Mouse (Mus musculus) heart, adult 11 months (tissue): Measurements from ENCODE around the gene Dpp6.

ENCODE experiments used
- DNase-seq: peaks from one replicate; pipeline ENCODE4 v3.0.0; 2022

Gene Dpp6

DNA sequence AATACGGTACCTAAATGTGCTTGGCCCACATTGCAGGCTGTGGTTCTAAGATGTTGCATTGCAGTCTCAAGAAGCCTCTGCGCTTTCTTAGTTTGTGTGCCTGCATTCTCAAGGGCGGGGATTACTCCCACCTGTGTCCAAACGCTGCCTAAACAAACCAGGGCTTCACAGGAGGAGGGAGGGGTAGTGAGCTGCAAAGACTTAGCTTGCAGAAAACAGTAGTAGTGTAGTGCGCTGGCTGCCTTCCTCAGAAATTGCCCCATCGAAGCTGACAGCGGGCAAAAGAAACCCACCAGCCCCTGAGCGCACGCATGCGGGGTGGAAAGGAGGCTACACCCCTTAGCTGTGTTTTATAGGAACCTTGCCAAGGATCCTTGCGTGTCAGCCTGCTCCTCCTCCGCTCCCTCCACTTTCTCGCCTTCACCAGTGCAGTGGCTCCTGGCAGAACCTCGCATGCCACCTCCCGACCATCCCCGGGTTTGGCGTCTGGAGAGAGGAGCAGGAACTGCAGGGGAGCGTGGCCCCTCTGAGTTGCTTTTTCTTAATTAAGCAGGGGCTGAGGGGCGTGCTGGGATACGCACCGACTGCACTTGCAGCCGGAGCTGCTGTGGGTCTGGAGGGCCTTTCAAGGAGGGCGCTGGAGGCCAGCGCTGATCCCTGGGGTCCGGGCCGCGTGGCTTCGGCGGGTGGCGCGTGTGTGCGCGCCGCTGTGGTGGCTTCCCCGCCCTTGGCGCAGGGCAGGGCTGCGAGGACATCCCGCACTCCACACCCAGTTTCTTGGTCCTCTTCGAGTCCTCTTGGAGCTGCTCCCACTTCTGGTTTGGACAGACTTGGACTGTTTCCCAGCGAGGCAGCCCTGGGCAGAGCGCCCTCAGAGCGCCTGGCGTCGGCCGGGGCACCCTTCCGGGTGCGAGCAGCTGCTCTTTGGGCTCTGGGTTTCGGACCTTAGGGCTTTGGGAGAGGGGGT, at the start of gene Dpp6:
TSS of gene Dpp6 (plus strand) at position 229 of the 967 bp plus-strand sequence.
- DNase-seq, result no peak

DNA sequence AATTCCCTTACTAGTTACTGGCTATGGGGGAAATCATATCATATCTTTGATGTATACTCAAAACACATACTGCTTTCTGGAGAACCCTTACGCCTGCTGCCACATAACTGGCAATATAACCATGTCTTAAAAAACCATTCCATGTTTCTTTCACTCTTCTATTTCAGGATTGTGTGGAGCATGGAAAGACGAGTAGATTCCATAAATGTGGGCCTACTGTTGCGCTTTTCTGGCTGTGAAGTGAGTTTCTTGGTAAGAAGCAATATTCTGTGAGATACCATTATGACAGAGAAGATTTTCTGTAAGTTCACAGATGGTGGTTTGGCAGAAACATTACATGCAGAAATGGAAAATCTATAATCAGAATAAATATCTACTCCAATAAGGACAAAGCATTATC, 33.0 kb upstream of the Dpp6 start:
- DNase-seq, result no peak

DNA sequence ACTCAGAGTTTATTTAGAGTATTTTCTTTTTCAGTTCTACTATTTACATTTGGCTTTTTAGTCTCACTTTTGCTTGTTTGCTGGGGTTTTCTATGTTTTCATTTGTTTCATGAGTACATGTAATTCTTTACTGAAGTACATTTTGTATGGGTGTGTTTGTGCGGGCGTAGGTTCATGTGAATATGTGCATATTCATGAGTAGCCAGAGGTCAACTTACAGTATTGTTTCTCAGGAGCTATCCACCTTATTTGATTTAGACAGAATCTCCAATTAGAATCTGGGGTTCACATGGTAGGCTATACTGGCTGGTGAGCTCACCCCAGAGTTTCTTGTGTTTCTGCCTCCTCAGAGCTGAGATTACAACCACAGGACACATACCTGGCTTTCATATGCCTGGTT, 21.5 kb upstream of the Dpp6 start:
- DNase-seq, result no peak

DNA sequence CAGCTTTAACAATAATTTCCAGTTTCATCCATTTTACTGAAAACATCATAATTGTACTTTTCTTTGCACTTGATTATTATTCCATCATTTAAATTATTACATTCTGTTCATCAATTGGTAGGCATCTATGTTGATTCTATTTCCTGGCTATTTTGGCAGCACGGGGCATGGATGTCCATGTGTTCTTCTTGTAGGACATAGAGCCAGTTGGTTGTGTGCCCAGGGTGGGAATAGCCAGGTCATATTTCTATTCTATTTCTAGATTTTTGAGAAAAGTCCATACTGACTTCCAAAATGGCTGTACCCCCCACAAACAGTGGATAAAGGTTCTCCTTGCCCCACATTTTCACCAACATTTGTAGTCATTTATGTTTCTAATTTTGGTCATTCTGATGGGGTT, 19.0 kb downstream of the Dpp6 start:
- DNase-seq, result no peak

DNA sequence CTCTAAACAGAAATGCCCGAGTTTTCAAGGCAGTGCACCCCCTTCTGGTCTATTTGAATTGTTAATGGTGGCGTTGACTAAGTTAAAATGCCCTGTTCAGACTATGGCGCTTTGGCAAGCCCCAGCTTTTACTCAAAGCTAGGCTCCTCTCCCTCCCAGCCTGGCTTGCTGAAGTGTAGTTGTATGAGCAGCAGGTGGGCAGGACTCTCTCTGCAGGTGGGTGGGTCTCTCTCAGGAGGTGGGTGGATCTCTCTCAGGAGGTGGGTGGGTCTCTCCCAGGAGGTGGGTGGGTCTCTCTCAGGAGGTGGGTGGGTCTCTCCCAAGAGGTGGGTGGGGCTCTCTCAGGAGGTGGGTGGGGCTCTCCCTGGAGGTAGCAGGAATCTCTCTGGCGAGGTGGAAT, 24.1 kb downstream of the Dpp6 start:
- peak; percentile 52 for DNase-seq

DNA sequence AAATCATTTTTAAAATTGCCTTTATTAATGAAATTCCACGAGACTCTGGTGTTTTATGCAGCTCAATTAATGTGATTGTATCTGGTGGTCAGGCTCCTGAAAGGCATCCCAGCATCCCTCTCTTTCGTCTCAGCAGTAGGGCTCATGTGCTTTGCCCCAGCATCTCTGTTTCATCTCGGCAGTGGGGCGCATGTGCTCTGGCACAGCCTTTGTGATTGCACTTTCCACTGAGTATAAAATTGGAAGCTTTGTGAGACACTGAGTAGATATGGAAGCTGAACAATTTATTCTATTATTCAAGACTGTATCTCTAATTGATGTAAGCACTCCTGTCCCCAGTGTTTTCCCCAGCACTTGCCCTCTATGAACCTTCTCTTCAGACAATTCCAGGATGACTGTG, 37.7 kb downstream of the Dpp6 start:
- DNase-seq, result peak; percentile 13

DNA sequence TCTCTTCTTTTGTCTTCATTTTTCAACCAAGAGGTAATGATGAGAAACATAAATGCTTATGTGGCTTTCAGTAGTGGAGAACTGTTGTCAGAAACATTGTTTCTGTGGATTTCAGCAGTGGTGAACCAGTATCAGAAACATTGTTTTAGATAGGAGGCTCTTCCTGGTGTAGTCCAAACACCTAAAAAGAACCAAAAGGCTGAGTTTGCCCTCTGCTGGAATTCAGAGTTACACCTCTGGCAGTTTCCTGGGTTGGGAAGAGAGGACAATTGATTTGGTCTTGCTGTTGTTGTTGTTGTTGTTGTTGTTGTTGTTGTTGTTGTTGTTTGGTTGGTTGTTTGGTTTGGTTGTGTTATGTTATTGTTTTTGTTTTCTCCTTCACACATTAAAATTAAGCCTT, 58.4 kb downstream of the Dpp6 start:
- no peak for DNase-seq

DNA sequence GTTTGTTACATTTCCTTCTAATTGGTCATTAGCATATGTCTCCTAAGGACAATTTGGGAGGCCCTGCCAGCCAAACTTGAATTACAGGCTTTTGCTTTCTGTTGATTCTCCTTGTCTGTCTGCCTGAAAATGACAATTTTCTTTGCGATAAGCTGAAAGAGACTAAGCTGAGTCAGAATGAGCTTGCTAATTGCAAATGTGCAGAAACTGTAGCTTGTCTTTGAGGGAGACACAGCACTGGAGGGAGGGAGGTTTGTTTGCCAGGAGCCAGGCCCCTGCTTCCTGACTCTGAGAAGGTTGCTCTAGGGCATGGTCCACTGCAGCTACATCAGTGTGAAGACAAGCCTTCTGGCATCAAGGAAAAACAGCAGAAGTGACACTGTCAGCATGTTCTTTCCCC, 70.5 kb downstream of the Dpp6 start:
- DNase-seq, result no peak

DNA sequence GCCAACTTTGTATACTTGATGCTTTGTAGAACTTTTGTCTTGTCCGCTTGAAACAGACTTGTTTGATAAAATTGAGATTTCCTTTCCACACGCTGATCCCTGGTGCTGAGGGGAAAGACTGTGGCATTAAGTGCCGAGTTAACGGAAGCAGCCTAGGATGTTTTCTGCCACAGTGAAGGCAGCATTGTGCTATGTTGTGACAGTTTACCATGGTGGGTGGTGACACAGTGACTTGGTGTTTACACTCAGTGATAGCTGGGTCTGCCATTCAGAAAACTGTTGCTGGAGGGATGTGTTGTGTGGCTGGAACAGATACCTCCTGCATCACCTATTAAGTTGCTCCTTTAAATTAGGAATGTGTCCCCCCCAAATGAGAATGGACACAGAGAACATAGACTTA, 71.1 kb downstream of the Dpp6 start:
- DNase-seq, result peak; percentile 78

DNA sequence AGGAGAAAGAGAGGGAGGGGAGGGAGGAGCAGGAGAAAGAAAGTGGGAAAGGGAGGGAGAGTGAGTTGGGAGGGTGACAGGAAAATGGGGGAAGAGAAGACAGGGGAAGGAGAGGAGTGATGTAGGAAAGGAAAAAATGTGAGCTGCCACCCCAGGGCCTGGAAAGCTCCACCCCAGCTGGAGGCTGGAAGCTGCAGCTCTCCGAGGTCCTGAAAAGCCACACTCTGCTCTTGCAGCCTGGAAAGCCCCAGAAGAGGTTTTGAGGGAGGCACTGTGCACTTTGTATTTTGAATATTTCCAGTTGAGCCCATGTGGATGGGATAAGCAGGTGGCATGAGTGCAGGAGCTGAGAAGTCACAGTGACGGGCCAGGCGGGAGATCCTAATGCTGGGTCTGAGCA, 77.3 kb downstream of the Dpp6 start:
- no peak for DNase-seq

DNA sequence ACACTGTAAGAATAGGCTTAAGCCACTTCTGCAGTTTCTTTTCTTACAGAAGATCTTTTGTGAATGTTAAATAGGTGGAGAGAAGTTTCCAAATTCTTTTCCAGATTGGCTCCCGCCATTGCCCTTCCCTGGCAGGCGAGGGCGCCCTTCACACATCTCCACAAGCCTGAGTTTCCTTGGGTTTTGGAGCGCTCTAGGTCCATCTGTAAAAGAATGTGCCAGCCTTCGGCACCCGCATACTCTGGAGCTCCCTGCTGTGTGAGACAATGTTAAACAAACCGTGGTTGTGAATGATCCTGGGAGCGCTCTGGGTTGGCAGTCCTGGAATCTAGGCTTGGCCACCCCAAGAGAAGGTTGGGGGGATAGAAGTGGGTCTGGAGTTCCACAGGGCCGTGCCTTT, 86.8 kb downstream of the Dpp6 start:
- DNase-seq, result peak; percentile 73

DNA sequence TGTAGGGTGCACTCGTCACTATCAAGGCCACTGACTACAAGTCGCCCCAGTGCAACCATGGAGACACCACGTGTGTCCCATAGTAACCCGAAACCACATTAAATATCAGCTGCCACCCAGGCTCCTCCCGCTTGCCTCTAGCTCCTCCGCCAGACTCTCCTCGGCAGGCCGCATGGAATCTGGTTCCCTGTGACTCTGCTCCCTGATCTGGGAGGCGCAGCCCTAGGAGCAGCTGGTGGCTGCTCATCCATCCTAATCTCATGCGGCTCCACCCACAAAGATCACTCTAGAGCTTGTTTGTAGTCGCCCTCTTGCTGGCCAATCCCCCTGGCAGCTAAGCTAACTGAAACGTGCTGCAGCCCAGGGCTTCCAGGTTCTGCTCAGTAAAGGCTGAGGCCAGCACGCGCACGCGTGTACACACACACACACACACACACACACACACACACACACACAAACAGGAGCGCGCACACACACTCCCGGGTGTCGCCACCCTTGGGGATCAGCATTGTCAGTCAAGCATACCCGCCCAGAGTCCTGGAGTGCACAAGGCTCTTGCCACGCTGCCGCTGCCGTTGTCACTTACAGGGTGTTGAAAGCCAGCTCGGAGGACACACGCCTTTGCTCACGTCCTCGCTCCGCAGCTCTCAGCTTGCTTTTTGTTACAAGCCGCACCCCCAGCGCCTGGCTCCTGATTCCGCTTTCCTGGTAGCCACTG, 87.5 kb downstream of the Dpp6 start:
- peak; percentile 85 for DNase-seq

DNA sequence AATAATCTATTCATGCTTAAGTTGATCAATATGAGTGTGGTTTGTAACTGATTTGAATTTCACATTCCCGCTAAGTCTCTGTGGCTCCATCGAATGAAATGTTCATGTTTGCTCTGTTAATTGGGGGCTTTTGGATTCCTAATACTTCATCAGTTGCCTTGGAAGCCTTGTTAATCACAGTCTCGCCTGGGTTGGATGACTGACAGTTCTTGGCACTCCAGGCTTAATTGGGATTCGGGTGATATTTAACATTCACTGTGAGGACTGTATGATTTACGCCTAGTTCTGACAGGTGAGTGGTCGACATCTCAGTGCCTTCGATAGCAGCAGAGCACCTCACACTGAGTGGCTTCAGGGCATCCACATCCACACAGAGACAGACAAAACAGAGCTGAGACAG, 90.1 kb downstream of the Dpp6 start:
- peak; percentile 55 for DNase-seq

DNA sequence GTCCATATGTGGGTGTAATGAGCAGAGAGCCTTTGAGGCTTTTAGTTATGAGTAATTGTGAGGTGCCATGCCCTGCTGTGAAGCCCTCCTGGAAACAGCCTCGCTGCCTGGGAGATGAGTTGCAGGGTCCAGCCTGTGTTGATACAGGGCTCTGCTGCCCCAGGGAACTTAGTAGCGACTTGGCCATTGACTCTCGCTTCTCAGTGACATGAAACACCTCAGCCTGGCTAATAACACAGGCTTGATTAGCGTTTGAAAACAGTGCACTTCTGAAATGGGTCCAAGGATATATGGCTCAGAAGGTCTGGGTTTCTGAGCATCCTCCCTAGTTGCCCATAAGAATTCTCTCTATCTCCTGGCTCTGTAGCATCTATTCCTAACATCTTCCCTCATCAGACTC, 91.6 kb downstream of the Dpp6 start:
- DNase-seq, result peak; percentile 58

DNA sequence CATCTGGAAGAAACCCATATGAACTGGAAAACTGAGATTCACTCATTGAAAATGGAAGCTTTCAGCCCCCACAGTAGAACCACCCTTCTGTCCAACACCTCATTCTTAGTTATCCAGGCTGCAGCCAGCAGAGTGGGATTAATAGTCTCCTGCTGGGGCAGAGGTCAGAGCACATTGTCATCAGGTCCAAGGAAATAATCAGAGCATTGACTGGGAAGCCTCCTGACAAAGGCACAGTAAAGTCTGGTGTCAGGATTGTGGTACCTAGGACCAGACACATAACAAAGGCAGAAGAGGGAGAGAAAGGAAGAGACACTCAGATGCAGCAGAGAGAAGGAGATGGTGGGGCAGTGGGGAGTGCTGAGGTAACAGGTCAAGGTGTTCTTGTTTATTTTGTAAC, 93.3 kb downstream of the Dpp6 start:
- peak; percentile 41 for DNase-seq

DNA sequence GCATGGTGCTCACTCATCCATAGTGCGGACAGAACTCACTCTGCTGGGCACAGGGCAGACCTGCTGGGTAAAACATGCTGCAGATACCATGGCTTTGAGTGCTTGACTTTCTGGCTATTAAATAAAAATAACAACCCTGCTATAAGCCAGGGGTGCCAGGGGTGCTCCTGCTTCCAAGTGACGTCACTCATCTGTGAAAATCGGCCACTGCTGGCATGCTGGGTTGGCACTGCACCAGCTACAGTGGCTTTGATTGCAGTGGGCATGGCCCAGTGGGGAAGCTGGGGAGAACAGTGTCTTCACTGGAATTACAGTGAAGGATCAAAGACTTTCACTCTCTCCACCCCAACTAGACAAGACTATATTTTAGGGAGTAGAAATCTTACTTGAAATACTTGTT, 95.0 kb downstream of the Dpp6 start:
- DNase-seq, result peak; percentile 67

DNA sequence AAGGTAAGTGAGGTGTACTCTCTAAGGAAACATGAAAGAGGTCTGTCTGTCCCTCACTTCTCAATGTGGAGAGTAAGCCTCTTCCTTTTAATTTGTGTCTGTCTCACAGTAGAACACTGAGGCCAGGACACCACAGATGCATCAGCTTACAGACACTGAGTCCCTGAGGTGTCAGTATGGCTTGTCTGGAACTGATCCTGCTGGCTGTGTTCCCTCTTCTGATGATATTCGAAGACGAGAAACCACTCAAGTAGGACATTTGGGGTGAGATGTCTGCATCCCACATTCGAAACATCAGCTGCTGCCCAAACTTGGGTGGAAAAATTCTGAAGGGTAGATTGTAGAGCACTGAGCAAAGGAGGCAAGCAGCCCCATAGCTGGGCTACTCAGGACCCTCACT, 101.8 kb downstream of the Dpp6 start:
- DNase-seq, result peak; percentile 59

DNA sequence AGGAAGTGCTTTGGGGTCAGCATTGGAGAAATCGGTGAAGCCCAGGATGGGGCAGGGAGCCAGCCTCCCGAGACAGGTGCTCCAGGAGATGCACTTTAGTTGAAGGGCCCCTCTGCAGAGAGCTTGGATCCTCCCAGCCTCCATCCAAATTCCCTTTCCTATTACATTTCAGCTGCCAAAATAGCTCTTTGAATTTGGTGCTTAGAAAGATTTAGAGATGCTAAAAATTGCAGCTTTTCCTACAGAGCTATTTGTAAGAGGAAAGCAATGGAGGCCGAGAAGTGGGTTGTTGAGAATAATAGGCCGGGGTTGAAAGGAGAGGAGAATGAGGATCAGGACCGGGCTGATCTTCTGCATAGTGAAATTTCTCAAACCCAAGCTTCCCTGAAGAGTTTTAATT, 107.5 kb downstream of the Dpp6 start:
- no peak for DNase-seq

DNA sequence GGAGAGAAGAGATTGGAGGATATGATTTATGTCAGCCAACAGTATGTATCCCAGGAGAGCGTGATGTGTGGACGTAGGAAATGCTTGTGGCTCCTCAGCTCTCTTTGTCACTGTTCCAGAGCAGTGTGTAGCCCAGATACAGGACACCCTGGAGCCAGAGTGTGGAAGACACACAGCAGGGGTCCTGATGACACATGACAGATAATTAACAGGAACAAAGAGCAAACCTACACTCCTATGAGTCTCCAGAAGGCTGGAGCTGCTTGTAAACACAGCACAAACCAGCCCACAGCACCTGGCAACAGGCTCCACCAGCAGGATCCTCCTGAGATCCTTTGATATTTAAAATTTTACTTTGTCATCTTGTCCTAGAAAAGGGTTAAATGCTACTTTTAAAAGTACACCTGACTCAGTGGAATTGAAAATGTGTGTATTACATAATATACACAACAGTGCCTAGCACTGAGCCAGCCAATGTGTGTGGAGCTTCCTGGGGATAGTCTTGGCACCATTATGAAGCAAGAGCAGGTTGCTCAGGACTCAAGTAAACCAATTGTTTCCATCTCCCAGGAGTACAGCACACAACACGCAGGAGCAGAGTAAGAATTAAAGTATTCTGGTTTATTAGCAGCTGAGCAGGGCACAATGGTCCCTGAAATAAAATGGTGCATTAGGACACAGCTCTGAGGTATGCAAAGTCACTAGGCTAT, 115.6 kb downstream of the Dpp6 start:
- no peak for DNase-seq

DNA sequence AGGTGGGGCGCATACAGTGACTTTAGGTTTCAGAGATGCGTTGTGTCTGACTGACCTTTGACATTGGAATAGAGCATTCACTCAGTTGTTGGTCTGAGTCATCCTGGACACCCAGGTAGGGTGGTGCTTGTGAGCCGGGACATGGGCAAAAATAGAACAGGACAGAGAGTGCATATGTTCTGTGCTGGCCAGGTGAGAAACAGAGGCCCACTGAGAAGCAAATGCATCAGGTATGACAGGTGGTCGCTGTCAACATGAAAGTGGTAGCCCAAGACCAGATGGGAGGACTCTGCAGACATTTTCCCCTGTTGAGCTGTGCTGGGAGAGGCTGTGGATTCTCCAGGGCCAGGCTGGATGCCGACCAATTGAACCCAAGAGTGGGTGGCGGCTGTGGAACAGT, 117.9 kb downstream of the Dpp6 start:
- DNase-seq, result no peak

DNA sequence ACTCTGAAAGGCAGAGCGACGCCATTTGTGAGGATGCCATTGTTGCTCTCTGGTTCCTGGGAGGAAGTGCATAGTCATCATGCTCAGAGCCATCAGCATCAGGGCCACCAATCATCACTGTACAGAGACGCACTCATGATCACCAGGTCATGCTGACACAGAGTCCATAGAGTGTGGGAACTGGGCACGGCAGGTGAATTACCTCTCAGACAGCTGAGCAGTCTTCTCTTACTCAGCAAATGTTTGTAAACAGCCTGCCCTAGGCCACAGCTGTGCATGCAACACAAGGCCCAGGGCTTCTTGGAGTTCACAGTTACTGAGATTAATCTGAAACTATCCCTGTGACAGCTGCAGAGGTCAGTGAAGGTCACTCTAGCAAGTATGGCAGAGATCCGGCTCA, 124.5 kb downstream of the Dpp6 start:
- peak; percentile 51 for DNase-seq

DNA sequence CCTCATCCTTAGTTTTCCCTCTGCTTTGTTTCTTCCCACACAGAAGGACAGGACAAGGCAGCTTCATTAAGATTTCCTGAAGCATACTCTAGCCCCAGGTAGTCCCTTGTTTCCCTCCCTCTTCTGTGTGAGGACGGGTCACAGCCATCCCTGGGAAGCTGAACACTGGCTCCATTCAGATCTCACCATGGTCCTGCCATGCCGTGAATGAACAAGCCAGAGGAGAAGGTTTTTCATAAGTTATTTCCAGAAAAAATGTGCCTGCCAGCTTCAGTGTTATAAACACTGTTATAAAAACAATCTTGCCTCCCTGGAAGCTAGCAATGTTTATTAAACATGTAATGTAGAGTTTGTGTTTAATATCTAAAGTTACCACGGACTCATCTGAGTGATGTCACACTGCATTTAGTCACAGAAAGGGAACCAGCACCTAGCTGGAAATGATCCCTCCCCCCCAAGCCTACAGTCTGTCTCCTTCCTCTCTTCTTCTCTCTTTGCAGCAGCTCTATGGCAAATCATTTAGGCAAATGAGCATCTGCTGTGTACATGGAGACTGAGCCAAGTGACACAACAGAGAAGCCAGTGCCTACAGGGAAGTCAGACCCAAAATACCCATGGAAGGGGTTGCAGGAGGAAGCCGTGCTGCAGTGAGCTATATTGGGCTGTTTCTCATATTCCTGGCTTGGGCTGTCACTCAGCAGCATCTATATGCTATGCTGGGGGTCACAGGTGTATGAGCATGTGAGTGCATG, 128.3 kb downstream of the Dpp6 start:
- no peak for DNase-seq
